Mouse (Mus musculus) spleen, adult 12 weeks (tissue): ENCODE results near the gene Gm20388.

Experiments
- DNase-seq: peaks from one replicate; pipeline ENCODE4 v3.0.0; 2022; ENCODE audit warnings: low spot score

Gene Gm20388

DNA sequence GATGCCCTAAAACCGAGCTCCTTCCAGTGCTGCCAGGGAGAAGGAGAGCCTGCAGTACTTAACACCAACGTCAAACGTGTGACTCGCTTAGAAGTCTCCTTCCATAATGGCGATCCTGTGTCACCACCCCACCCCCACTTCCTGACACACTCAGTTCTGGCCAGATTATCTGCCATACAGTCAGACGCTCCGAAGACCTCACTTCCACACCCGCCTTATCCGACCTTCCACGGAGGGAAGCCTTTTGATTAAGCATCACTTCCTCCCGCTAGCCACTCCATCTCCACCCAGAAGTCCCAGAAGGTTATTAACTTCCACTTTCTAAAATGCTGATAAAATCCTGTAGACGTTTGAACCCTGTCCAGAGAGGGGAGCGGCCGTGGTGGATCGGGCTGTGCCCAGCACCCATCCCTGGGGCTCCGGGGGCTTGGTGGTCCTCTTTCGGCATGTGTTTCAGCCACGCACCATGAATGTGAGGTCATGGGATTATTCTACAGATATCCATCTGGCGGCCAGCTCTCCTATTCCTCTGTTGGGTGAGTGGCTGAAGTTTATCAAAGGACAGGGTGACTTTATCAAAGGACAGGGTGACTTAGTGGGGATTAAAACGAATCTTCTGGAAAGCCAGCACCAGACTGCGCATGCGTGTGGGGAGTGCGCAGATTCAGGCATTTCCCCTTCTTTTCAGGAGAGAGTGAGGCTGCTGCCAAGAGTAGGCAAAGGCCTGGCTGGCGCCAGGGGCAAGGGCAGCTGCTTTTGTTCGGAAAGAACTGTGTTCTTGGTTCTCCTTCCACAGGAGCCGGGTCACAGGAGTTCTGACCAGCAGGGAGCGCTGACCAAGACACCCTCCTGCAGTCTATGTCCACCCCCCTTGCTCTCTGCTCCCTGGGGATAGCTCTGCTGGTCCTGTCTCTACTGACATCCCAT is 1260.2 kb downstream of the Gm20388 start:
- no peak for DNase-seq

DNA sequence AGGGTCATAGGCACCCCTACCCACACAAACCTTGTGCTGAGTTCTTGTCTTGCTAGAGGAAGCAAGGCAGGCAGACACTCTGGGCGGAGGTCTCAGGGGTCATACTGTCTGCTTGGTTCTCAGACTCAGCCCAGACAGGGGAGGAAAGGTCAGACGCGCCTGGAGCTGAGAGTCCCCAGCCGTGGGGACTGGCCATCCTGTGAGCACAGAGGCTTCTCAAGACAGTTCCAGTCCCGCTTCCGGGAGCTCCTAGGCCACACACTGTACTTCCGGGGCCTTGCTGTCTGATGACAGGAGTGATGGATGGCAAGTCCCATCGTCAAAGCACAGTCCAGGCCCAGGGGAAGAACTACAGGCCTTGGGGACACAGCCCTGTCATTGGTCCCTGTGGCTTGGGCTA is 1261.9 kb downstream of the Gm20388 start:
- no peak for DNase-seq

DNA sequence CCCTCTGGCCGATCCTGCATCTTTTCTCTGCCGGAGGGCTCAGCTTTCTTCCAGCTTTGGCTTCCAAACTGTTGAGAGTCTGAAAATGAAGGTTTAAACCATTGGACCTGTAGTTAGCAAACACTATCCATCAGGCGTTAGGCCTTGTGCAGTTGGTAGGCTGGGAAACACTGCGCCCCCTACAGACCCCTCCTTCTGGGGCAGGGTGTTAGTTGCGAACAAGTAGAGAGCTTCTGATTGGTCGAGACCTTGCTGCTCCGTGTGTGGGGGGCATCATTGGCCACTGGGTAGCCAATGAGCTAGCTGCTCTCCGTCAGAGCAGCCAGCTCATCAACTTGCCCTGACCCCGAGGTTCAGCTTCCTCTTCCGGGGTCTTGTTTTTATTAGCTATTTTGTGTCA is 1263.5 kb downstream of the Gm20388 start:
- no peak for DNase-seq

DNA sequence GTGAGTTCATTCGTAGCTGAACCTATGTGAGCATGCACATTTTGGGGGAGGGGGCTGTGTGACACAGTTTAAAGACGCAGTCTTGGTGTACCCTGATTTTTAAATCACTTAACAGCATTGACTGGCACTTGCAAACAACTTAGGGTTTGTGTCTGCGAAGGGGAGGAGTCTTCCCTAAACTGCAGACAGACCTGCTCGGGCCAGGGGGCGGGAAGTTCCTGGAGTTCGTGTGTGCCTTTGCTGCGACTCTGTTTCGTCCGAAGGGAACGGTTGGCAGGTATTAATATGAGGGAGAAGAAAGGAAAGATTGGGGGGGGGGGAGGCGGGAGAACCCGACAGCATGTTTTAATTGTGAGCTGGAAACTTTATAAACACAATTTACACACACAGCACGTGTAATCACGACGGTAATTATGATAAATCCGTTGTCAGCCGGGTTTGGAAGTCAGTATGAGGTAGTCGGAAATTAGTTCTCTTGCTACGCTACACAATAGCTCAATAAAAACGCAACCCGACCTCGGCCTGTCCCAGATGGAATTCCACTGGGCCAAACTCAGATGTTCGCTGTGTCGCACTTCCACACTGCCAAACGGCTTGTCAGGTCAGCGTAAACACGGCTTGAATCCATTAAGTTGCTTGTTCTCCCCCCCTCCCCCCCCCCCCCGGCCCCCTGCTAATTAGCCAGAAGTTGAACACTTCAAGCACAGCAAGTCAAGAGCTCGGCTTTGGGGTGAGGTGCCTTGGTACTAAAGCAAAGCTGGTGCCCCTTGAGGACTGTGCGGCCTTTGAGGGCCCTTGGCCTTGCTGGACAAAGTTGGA is 1264.3 kb downstream of the Gm20388 start:
- DNase-seq = no peak

DNA sequence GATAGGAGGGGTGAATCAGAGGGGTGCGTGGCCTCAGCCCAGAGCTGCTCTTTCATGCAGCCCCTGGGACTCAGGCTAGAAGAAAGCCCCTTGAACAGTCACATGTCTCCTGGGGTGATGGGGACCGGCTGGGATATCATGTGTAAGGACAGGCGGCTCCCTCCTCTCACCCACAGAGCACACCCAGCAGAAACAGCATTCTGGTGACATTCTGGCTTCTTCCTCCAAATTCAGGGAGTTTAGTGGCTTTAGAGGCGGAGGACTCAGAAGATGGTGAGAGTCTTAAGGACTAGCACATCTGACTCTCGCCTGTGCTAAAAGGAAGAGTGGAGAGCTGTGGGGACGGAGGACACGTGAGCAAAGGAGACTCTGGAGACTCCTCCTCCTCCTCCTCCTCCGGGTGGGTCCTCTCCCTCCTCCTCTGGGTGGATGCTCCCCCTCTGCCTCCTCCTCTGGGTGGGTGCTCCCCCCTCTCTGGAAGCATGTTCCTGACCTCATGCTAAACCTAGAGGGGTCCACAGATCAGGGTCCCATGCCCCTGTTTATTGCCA is 1265.0 kb downstream of the Gm20388 start:
- DNase-seq = no peak

DNA sequence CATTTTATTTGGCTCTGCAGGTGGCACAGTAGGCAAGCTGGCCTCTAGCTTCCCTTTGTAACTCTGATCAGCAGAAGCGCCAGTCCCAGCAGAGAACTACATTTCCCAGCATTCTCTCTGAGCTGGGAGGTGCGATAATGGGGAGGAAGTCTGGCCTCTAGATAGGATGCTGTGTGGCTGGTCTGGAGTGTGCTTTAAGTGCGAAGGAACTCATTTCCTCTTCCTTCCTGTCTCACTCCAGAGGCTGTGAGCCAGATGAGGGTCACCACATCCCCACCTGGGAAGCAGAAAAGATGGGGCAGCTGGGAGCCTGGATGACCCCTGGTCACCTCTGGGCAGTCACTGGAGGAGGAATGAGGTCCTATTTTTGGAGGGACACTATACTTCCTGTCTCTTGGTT is 1265.7 kb downstream of the Gm20388 start:
- DNase-seq = no peak

DNA sequence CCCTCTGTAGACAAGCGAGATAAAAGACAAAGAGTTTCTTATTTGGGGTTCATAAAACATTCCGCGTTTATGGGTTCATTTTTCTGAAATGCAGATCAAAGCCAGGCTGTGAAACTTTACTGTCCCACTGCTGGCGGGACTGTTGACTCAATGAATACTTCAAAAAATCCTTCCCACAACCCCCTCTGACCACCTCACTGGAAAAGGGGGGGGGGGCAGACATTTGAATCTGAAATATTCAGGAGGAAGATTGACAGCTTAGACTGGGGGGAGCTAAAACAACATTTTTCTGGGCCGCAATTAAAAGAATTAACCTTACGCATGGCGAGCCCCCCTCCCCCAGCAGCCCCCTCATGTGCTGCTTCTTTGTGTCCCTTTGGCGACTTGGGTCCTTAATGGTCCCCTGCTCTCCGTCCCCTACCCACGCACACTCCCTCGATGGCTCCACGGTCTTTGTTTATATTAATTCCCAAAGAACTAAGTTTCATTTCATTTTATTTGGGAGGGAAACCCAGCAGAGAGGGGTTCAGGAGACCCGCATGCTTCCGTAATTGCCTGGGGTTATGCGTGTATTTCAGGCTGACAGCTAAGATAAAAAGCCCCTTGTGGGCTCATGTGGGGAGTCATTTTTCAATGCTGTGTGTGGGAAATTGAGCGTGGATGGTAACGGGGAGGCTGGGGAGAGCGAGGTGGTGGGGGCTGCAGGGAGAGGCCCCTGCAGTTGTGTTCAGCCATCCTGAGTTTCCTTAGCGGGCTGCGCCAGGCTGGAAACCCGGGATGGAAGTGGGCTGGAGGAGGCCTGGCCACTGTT is 1270.0 kb downstream of the Gm20388 start:
- no peak for DNase-seq

DNA sequence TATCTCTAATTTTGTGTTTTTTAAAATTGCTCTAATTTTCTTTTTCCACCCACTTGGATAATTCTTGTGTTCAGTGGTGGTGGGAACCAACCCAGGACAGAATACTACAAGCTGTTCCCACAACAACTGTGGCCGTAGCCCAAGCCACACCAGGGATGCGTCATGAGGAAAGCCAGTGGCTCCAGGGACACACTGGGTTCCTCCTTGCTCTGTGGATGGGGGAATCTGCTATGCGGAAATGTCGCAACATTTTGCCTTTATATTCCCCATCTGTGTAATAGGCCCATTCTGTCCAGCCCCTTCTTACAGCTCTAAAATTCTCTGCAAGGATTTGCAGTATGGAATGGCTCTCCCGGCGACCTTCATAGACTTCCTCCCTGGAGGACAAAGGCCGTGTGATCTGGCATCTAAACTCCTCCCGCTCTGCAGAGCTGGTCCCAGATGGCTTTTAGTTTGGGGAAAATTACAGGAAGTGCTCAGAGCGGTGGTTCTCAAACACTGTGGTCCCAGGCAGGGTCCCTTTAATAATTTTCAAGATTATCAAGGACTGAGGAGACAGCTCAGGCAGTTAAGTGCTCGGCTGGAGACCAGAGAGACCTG is 1270.7 kb downstream of the Gm20388 start:
- no peak for DNase-seq

DNA sequence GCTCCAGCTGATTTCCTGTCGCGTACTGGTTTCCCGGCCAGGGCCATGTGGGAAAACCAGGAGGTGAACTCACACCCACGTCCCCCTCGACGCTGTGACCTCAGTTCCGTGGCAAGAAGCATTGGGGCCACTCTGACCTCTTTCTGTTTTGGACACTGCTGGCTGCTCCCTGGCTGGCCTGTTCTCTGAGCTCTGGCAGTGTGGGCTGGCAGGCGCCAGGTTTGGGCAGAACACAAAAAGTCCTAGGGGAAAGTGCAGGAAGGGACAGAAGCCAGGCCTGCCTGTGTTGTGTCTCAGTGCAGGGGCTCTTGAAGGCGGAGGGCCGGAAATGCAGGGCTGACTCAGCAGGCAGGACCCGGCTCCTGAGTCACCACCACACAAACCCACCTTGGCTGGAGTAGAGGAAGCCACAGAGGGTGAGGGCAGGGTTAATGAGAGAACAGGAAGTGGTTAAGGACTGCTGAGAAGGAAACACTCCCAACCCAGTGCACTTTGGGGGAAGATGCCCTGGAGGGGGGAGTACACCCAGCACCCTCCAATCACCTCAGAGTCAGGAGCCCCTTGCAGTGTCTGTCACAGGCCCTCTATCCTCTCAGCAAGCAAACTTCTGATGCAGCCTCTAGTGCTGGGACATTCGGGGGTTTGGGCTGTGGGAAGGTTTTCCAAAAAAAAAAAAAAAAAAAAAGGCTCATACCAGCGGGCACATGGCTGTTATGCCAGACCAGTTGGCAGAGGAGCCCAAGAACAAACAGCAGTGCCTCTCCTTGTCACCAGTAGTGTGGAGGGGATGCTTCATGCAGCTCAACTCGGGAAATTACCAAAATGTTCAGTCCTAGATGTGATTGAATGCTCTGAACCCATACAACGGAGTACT is 1277.1 kb downstream of the Gm20388 start:
- DNase-seq = no peak

DNA sequence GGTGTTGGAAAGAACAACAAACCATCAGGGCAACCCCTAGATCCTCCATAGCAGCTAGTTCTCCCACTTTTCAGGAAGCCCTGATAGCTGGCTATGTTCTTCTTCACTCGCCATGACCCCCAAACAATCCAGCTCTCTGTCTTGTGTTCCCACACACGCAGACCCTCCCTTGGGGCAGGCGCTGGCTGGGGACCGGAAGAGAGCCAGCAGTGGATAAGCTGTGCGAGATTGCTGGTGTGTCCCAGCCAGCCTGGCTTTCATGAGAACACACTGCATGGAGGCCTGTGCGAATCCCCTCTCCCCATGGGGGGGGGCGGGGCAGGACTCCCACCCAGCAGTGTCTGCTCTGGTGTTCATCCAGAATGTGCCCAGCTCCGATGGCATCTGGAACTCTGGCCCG is 1278.4 kb downstream of the Gm20388 start:
- no peak for DNase-seq

DNA sequence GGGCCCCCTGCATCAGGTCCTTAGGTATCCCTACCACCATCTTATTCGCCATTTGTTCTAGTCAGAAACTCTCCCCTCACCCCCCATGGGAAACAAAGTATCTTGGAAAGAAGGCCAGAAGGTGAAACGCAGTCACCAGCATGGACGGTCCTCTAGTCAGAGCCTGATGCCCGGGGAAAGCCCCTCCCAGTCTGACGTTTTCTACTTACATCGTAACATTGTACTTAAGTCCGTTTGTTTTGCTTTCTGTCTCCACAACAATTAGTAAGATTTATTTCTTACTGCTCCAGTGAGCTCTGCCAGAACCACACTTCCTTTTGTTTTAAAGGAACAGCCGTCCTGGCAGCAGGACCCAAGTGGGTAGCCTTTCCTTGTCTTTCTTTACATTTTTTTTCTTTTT is 1281.8 kb downstream of the Gm20388 start:
- no peak for DNase-seq

DNA sequence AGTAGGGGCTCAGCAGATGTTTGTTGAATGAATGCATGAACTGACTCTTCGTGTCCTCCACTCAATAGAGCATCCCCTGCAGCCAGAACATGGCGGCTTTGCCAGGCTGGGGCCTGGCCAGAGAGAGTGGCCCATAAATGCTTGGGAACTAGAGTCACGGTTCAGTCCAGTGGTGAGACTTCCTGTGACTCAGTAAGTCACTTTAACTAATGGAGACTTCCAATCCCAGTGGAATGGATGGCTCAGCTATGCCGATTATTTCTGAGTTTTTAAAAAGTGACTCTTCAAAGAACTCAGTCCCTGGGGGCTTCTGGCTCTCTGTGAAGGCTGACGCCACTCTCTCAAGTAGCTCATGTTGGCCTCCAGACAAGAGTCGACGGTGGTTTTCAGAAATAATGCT is 1285.3 kb downstream of the Gm20388 start:
- DNase-seq = no peak

DNA sequence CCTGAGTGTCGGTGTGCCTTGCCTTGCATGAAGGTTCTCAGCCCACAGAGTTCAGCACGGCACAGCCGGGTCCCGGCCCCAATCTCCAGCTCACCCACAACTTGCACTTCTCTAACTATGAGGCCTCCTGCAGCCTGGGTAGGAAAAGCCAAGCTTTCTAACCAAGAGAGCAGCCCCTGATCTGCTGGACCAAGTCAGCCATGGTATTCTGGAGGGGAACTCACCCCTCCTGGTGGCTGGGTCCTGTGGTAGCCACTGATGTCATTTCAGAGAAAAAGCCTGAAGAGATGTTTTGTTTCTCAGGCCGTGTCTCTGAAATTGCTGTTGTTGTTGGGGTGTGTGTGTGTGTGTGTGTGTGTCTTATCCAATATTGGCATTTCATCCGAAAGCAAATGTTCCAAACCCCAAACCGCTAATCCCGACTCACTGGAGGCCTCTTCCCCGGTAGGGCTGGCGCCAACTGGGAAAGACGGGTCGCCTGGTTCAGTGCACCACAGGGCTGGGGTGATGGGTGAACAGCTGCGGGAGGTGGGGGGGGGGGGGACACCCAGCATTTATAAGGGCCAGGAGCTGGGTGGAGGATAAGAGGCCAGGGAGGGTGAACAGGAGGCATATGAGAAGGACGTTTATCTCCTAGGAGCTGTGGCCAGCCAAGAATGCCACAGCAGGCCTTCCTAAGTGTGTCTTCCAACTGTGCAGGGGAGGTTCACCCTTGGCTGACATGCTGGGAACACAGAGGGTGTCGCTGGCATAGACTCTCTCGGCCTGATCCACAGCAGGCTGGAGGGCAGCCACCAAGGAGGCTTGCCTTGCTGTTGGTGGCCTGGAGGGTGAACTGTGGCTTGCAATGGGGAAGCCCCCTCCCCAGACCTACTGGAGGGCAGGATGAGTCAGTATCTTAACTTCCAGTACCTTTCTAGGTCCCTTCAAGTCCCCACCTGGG is 1286.4 kb downstream of the Gm20388 start:
- no peak for DNase-seq

DNA sequence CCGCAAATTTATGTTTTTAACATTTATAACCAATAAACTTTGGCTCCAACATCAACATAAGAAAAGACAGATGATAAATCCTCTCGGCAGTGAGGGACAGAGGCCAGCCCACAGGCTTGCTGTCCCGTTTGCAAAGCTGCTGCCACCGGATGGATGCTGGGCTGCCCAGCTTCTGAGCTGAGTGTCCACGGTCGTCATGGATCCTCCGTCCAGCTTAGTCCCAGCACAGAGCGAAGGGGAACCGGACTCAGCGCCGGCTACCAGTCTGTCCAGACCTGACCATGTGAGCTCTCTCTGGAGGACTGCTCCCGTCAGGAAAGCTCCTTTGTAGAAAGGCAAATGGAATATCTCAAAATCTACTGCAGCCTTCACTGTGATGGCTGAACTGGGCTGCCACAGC is 1289.4 kb downstream of the Gm20388 start:
- no peak for DNase-seq

DNA sequence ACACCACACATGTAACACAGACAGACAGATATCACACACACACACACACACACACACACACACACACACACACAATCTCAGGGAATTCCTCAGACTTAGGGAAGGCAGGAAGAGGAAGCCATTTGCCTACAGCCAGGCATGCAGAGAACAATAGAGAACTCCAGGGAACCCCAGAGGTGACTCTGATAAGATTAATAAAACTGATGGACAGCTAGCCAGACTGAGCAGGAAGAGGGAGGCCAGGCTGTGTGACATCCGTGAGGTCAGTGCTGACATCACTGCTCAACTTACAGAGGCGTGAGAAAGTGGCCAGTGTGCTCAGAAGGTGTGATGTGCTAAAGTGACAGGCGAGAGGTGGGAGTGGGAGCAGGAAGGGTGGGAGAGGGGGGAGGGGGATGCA is 1290.3 kb downstream of the Gm20388 start:
- no peak for DNase-seq

DNA sequence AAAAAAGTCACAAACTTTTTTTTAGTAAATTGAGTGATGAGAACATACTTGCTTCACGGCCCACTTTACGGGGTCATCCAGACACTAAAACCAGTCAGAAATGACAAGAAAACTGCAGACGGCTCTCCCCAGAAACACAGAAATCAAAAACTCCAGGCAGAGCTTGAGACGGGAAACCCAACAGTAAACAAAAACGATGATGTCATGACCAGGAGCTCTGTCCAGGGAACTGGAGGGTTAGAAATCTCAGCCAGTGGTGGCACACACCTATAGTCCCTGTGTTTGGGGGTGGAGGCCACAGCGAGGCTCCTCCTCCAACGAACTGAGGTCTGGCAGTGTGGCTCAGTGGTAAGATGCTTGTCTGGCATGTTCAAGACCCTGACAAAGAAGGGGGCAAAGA is 1291.0 kb downstream of the Gm20388 start:
- DNase-seq = no peak

DNA sequence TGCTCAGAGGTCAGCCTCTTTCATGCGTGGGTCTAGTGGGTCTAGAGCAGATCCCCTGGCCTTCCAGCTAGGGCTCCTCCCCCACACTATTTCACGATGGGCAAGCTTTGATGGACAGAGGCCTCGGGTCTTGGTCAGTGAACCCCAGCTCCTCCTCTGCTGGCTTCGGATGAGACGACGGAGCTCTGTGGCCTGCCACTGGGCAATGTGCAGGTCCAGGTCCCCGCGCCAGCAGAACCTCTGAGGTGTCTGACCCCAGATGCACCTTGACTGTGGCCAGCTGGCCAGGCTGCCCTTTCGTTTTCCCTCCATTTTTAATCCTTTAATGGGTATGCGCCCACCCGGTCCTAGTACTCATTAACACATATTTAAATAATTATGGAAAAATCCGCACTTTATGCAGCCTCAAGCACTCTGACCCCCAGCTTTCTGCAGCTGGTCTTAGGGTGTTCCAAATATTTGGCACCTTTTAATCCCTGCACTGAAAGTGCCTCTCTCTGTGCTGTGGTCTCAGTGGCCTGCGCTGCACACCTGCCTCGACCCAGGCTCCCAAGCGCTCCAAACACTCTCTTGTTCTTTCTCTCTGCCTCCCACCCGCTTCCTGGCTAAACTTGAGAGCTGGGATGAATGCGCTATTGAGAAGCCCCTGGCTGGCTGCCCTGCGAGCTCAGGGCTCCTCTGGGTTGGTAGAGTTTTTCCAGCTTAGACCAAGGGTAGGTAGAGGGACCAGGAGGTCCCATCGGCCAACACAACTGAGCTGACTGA is 1293.2 kb downstream of the Gm20388 start:
- DNase-seq = no peak

DNA sequence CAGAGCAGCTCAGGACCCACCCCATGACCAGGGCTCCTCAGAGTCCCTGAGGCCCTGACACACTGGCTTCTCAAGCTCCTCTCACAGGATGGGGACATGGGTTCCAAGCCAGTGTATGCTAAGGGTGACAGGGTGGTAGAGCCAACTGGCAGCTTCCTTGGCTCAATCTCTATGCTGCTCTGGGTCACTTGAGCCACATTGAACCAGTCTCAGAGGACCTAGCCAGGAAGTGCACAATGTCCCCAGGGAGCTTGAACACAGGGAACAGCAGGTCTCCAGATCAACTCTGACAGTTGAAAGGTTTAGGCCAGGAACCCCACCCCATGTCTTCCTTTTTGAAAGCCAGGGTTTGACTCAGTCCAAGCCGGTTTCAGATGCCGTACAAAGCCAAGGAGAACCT is 1296.5 kb downstream of the Gm20388 start:
- DNase-seq = no peak

DNA sequence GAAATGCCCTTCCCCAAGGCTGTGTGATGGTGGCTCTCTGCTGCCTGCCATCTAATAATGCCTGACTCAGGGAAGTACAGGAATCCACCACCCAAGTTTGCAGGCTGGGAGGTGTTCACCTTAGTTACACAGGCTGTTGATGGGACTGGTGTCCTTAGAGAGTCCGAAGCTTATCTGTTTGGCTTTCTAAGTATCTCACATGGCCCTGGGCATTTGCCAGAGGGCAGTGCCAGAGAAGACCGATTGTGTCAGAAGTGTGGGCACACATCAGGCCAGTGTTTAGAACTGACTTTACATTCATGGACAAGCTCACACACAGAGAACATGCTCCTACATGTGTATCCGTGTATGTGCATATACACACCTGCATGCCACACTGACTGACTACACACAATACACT is 1300.0 kb downstream of the Gm20388 start:
- no peak for DNase-seq
